Mouse (Mus musculus) intestine, postnatal 0 days (tissue): Measurements from ENCODE around the gene Lpp. TPM values are rescaled to one million over a fixed set of nuclear protein-coding genes. Genes with fewer than 3 reads are reported as not detected.
A peak's percentile ranks its signal among the peaks of the same experiment; 100 is the strongest.

Experiments used
- ATAC-seq: fragments of 200-750 bp; cut with Nextera tagmentation; 2 replicates; pipeline ENCODE4 v1.8.0; 2017; ENCODE audit warnings: mild to moderate bottlenecking, moderate TSS enrichment, moderate library complexity
- H3K27ac ChIP-seq: fragments of 300-500 bp; sonication (generic); 2 replicates; pipeline ENCODE4 v1.5.1; 2014; ENCODE audit warnings: mild to moderate bottlenecking, low read depth, low read length, moderate library complexity
- H3K27me3 ChIP-seq: fragments of 300-500 bp; sonication (generic); replicated peaks from 2 replicates; pipeline ENCODE4 v1.6.1; 2014; ENCODE audit warnings: low read length, mixed read lengths; ENCODE audit not compliant: control insufficient read depth, insufficient read depth
- H3K36me3 ChIP-seq: fragments of 300-500 bp; sonication (generic); 2 replicates; pipeline ENCODE4 v1.6.1; 2014; ENCODE audit warnings: mild to moderate bottlenecking, moderate library complexity; ENCODE audit not compliant: control insufficient read depth, insufficient read depth
- H3K4me1 ChIP-seq: fragments of 300-500 bp; sonication (generic); replicated peaks from 2 replicates; pipeline ENCODE4 v1.6.1; 2014; ENCODE audit warnings: antibody characterized with exemption, low read length, mixed read lengths; ENCODE audit not compliant: control insufficient read depth, insufficient read depth
- H3K4me2 ChIP-seq: fragments of 300-500 bp; sonication (generic); replicated peaks from 2 replicates; pipeline ENCODE4 v1.6.1; 2014; ENCODE audit warnings: low read depth, mild to moderate bottlenecking, moderate library complexity
- H3K4me3 ChIP-seq: fragments of 300-500 bp; sonication (generic); 2 replicates; pipeline ENCODE4 v1.5.1; 2014; ENCODE audit warnings: low read depth, low read length
- H3K9ac ChIP-seq: fragments of 300-500 bp; sonication (generic); 2 replicates; pipeline ENCODE4 v1.6.1; 2014; ENCODE audit warnings: mild to moderate bottlenecking, low read depth, low read length
- H3K9me3 ChIP-seq: fragments of 300-500 bp; sonication (generic); 2 replicates; pipeline ENCODE4 v1.6.1; 2016; ENCODE audit warnings: mixed run types; ENCODE audit not compliant: control insufficient read depth
- CTCF ChIP-seq: sonication (generic); IDR thresholded peaks from 2 replicates; pipeline ENCODE4 v1.5.1; 2016; ENCODE audit warnings: low read depth, mild to moderate bottlenecking, control low read depth, antibody characterized with exemption, moderate library complexity
- WGBS: fragments of 180-500 bp; shearing (Covaris S2); extraction: QIAGEN DNeasy Blood & Tissue Kit; methylation state at CpG from one replicate; pipeline ENCODE4 v1.1.7; 2014; 5-methylcytosine and 5-hydroxymethylcytosine counted together
- polyA plus RNA-seq: library from polyadenylated mRNA; unstranded; fragments of >200 nt; fragmentation: Nextera tagmentation; extraction: Ambion mirVana; gene quantifications from 2 replicates; pipeline ENCODE4 v1.2.1, GENCODE M21; 2015

Lpp gene
- polyA plus RNA-seq, 1 experiment from 2014 or later = 32.8 TPM

DNA sequence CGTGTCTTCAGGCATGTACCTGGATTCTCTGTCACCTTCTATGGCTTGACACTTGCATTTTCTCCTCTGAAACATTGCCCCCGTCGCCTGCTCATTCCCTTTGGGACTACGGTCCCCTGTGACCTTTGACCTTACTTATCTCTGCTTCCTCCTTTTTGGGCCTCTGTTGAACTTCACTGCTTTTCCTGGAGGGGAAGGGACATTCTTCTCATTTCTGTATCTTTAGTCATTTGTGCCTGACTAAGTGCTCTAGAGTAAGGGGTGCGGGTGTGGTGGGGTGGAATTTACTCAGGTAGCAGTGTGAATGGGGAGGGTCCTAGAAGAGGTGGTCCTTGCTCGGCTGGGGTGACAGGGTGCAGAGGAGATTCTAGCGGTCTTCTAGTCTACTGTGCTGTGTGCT, 40.7 kb downstream of the Lpp start:
- H3K4me3 ChIP-seq = no peak overlapping the region
- TF ChIP-seq CTCF = no peak
- no peaks in the 10 kb centered on the region for H3K27me3 ChIP-seq
- H3K36me3 ChIP-seq = no peaks in the 10 kb centered on the region; the same call in 1 of the 2 replicates
- H3K4me2 ChIP-seq = no peak overlapping the region
- H3K9me3 ChIP-seq = no peaks in the 10 kb centered on the region
- H3K9ac ChIP-seq = no peak overlapping the region
- ATAC-seq = no peak
- WGBS = 36% methylated on average over 7 of the region's 7 CpGs
- peaks cover 8% of the 10 kb centered on the region for H3K4me1 ChIP-seq
- H3K27ac ChIP-seq = peak overlapping the region; percentile 22; the same call in 1 of the 2 replicates

DNA sequence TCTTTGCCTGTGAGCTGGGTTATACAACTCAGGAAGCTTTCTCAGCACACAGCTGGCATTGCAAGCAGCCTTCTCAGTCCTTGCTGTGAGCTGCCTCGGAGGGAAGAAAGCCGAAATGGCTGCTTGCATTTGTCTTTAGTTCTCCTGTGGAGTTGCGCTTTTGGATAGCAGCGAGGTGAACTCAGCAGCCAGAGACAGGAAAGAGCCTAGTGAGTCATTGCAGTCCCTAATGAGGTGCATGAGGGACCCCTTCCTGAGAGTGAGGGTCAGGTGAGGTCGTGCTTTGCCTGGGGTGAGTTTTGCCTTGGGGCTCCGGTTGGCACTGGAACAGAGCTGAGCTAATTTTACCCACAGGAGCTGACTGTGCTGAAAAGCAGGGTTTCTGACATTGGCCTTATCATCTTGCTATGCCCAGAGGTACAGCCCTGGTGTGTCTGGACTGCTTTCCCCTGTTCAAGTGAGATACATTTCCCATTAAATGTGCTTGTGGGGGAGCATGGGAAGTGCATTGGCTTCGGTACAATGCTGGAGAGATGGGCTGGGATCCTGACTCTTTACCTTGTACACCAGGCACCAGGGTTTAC, 41.3 kb downstream of the Lpp start:
- H3K27me3 ChIP-seq = no peaks in the 10 kb centered on the region
- no peaks in the 10 kb centered on the region; the same call in 1 of the 2 replicates for H3K36me3 ChIP-seq
- no peak for TF ChIP-seq CTCF
- 60% methylated on average over 7 of the region's 7 CpGs for WGBS
- peak overlapping the region; percentile 46 for H3K27ac ChIP-seq
- ATAC-seq = no peak
- H3K9ac ChIP-seq = no peak overlapping the region
- no peak overlapping the region for H3K4me2 ChIP-seq
- H3K4me3 ChIP-seq = no peak overlapping the region
- no peaks in the 10 kb centered on the region for H3K9me3 ChIP-seq
- H3K4me1 ChIP-seq = peaks cover 5% of the 10 kb centered on the region; the same call in 1 of the 2 replicates

DNA sequence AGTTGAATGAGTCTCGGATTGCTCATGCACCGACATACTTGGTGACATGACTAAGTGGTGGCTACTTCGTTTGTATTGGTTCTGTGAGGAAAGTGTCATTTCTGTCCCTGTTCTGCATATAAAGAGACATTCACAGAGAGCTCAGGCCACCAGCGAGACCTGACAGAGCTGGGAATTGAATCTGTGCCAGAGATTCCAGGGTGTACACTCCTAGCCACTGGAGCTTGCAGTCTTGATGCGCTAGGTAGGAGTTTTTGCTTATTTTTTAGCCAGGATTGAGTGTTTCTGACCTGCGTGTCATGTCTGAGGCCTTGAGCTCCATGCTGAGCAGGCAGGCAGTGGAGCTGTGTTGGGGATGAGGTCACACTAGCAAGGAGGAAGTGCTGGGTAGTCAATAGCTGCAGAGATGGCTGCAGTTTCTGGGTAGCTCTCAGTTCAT, 41.8 kb downstream of the Lpp start:
- Histone ChIP-seq H3K4me1 (peaks cover 5% of the 10 kb centered on the region; the same call in 1 of the 2 replicates), H3K4me3 (no peak overlapping the region), H3K9me3 (no peaks in the 10 kb centered on the region), H3K9ac (no peak overlapping the region), H3K4me2 (no peak overlapping the region), H3K27ac (0 out of 2 replicates have a peak overlapping the region, but pooled peaks have one; percentile 46), H3K27me3 (no peaks in the 10 kb centered on the region), H3K36me3 (no peaks in the 10 kb centered on the region; the same call in 1 of the 2 replicates)
- peak; percentile 29; the same call in 1 of the 2 replicates for ATAC-seq
- WGBS = 53% methylated on average over 6 of the region's 6 CpGs
- no peak for TF ChIP-seq CTCF

DNA sequence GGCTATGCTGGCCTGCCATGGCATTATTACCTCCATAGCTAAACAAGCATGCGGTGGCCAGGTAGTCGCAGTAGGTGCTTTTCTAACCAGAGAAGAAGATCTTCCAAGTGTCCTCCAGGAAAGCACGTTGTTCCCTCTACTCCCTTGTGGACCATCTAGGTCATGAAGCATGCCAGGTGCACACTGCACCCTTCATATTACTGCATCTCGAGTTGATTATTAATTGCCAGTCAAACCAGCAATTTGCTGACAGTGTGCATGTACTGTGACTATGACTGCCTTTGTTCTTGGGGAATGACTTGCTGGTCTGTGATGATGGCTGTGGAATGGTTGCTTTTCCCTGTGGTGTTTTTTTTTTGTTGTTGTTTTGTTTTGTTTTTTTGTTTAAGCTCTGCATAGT, 45.1 kb downstream of the Lpp start:
- no peak; the same call in 1 of the 2 replicates for TF ChIP-seq CTCF
- Histone ChIP-seq H3K4me1 (peaks cover 17% of the 10 kb centered on the region; the same call in 1 of the 2 replicates), H3K27me3 (no peaks in the 10 kb centered on the region), H3K36me3 (no peaks in the 10 kb centered on the region), H3K9ac (no peak overlapping the region), H3K9me3 (no peaks in the 10 kb centered on the region), H3K4me2 (no peak overlapping the region), H3K4me3 (no peak overlapping the region), H3K27ac (no peak overlapping the region)
- ATAC-seq = peak; percentile 74
- 60% methylated on average over 4 of the region's 4 CpGs for WGBS

DNA sequence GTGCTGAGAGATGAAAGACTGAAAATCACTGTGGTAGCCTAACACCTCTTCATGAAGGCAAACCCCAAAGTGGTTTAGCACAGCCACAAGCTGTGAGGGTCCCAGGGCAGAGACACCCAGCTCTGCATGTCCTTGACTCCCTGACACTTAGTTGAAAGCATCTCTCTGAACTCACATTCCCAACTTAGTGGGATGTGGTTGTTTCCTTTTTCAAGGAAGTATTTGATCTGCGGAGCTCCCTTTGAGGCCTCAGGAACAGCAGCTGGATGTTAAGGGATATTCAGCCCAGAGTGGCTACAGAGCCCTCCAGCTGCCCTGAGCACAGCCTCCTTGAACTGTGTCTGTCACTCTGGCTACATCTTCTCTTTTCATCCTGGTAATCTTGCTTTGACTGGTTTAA, 48.0 kb downstream of the Lpp start:
- Histone ChIP-seq H3K27me3 (no peaks in the 10 kb centered on the region), H3K9ac (no peak overlapping the region), H3K4me1 (peaks cover 16% of the 10 kb centered on the region), H3K4me2 (no peak overlapping the region), H3K9me3 (no peaks in the 10 kb centered on the region), H3K27ac (no peak overlapping the region), H3K4me3 (no peak overlapping the region), H3K36me3 (peaks cover 12% of the 10 kb centered on the region)
- 61% methylated on average over 1 of the region's 1 CpGs for WGBS
- no peak for ATAC-seq
- no peak for TF ChIP-seq CTCF

DNA sequence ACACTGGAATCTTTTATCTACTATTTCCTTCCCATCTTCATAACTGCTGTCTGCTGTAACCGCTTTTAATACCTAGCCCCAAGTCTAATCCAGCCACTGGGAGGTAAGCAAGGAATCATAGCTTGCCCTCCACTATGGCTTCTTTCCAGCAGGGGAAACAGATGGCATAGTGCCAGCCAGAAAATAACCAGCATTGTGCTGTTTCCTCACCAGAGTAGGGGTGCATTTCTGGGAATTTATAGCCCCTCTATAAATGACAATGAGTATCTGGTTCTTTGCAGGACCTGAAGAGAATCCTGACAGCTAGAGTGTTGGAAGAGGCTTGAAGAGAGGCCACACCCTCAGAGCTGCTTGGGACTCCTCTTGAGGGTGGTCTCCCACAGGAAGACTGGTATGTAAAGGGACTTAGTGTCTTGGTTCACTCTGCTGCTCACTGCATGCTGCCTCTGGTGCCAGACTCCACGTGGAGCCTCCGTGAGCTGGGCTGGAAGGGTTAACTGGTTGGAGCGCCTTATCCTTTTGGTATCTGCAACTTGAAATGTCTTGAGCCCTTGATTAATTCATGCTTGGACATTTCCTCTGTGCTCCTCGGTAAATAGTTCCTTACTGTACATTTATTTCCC, 49.3 kb downstream of the Lpp start:
- H3K4me3 ChIP-seq = no peak overlapping the region
- peaks cover 14% of the 10 kb centered on the region for H3K36me3 ChIP-seq
- no peak for TF ChIP-seq CTCF
- no peaks in the 10 kb centered on the region for H3K27me3 ChIP-seq
- 48% methylated on average over 5 of the region's 5 CpGs for WGBS
- no peak overlapping the region for H3K27ac ChIP-seq
- H3K4me1 ChIP-seq = peaks cover 16% of the 10 kb centered on the region
- no peak overlapping the region for H3K9ac ChIP-seq
- no peak for ATAC-seq
- H3K9me3 ChIP-seq = no peaks in the 10 kb centered on the region
- H3K4me2 ChIP-seq = no peak overlapping the region
